Mouse (Mus musculus) embryonic facial prominence, embryonic 13.5 days (tissue): ENCODE measurements around the gene Efhd2. TPM values are rescaled to one million over a fixed set of nuclear protein-coding genes. Genes with fewer than 3 reads are reported as not detected.

Source experiments
- ATAC-seq: fragments of 200-750 bp; cut with Nextera tagmentation; 2 replicates; pipeline ENCODE4 v1.8.0; 2017; ENCODE audit warnings: low read depth; ENCODE audit not compliant: insufficient number of reproducible peaks, insufficient read depth, low FRiP score, low TSS enrichment
- H3K27ac ChIP-seq: fragments of 300-500 bp; sonication (generic); 2 replicates; pipeline ENCODE4 v1.5.1; 2015; ENCODE audit warnings: moderate library complexity, mild to moderate bottlenecking, inconsistent platforms
- H3K27me3 ChIP-seq: fragments of 300-500 bp; sonication (generic); 2 replicates; pipeline ENCODE4 v1.6.1; 2015; ENCODE audit warnings: mild to moderate bottlenecking, inconsistent platforms
- H3K36me3 ChIP-seq: fragments of 300-500 bp; sonication (generic); 2 replicates; pipeline ENCODE4 v1.6.1; 2015; ENCODE audit warnings: mild to moderate bottlenecking, inconsistent platforms
- H3K4me1 ChIP-seq: fragments of 300-500 bp; sonication (generic); 2 replicates; pipeline ENCODE4 v1.6.1; 2015; ENCODE audit warnings: inconsistent platforms
- H3K4me2 ChIP-seq: fragments of 300-500 bp; sonication (generic); 2 replicates; pipeline ENCODE4 v1.6.1; 2015; ENCODE audit warnings: moderate library complexity, mild to moderate bottlenecking, inconsistent platforms
- H3K4me3 ChIP-seq: fragments of 300-500 bp; sonication (generic); 2 replicates; pipeline ENCODE4 v1.5.1; 2015; ENCODE audit warnings: mild to moderate bottlenecking, inconsistent platforms
- H3K9ac ChIP-seq: fragments of 300-500 bp; sonication (generic); 2 replicates; pipeline ENCODE4 v1.6.1; 2015; ENCODE audit warnings: mild to moderate bottlenecking, inconsistent platforms
- H3K9me3 ChIP-seq: fragments of 300-500 bp; sonication (generic); 2 replicates; pipeline ENCODE4 v1.6.1; 2016; ENCODE audit warnings: inconsistent platforms
- WGBS: fragments of 180-500 bp; shearing (Covaris S2); methylation state at CpG from one replicate; pipeline ENCODE4 v1.1.7; 2015; ENCODE audit warnings: mixed read lengths; 5-methylcytosine and 5-hydroxymethylcytosine counted together
- polyA plus RNA-seq: library from polyadenylated mRNA; unstranded; fragments of >200 nt; fragmentation: Nextera tagmentation; extraction: Ambion mirVana; gene quantifications from 2 replicates; pipeline ENCODE4 v1.2.1, GENCODE M21; 2015

The Efhd2 gene
- polyA plus RNA-seq: 51.2 and 52.0 TPM in 2 replicates

DNA sequence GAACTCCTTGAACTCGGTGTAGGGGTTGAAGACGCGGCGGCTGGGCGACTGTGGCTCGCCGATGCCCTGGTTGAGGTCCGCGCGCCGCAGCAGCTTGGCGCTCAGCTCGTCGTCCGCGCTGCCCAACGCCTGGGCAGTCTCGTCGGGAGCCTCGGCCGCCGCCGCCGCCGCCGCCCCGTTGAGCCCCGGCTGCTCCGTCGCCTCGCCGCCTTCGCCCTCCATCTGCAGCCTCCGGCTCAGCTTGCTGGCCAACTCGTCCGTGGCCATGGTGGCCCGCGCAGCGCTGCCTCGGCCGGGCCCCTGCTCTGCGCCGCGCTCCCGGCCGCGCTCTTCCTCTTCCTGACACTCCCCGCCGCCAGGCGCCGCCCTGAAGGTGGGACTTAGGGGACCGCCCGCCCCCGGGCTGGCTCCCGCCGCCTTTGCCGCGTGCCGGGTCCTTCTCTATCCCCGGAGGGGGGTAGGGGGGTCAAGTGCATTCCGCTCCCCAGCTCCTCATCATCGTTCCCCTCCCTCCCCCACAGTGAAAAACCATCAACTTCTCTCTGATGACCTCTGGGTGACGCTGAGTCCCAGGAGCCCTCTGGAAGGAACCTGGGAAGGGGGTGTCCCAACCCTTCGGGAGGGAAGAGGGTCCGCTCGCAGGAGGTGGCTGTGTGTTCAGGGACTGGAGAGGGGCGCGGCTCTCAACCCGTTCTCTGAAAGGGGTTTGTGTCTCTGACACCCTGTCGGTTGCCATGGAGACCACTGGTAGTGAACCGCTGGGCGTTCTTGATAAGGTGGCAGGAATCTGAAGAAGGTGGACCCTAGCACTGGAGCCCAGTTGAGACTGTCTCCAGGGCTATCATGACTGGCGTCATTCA, at the start of gene Efhd2:
TSS of gene Efhd2 (minus strand) at position 320 of the 860 bp plus-strand sequence.
- WGBS: under 1% methylated on average over 72 of the region's 73 CpGs
- H3K27ac ChIP-seq: no peak within 1 kb of the TSS
- H3K27me3 ChIP-seq: peaks cover 14% of the 10 kb centered on the region
- peak; percentile 81 for ATAC-seq
- H3K9ac ChIP-seq: peak within 1 kb of the TSS; percentile 84
- H3K4me1 ChIP-seq: peaks cover 28% of the 10 kb centered on the region
- H3K4me2 ChIP-seq: peak within 1 kb of the TSS; percentile 97
- no peaks in the 10 kb centered on the region for H3K9me3 ChIP-seq
- 0 out of 2 replicates have a peak, but pooled peaks cover 5% of the 10 kb centered on the region for H3K36me3 ChIP-seq
- H3K4me3 ChIP-seq: peak within 1 kb of the TSS; percentile 76

DNA sequence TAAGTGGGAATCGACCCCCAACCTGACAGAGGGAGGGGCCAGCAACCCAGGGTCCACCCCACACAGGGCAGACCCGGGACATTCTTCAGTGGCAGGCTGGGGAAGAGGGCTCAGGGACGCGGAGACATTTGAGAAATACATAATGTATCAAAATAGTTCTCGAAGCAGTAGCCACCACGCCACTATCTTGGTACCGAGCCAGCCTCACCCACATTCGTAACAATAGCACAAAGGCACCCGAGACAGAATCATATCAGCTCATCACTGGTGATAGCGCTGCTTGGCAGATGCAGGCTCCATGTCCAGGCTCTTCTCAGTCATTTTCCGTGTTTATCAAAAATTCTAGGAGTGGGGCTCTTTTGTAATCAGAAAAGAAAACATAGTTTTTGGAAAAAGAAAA, 49.2 kb upstream of the Efhd2 start:
- Histone ChIP-seq H3K9me3 (no peaks in the 10 kb centered on the region), H3K4me1 (no peaks in the 10 kb centered on the region), H3K36me3 (no peaks in the 10 kb centered on the region), H3K4me3 (no peak overlapping the region), H3K9ac (no peak overlapping the region), H3K4me2 (no peak overlapping the region), H3K27me3 (no peaks in the 10 kb centered on the region), H3K27ac (no peak overlapping the region)
- ATAC-seq: no peak
- WGBS: 83% methylated on average over 11 of the region's 11 CpGs

DNA sequence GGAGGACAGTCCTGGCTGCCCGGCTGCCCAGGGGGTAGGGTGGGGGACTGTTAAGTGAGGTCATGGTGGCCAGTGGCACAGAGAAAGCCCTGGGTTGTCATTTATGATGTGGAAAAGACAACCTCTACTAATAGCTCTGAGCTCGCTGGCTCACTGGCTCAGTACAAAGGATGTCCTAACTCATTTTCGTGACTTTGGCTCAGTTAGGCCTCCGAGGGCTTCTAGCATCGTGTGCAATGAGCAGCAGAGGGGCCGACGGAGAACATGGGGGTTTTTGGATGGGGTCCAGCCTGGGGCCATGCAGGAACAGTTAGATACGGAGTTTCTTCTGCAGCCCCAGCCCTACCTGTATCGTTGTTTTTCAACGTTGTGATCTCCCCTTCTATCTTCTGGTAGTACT, 45.7 kb upstream of the Efhd2 start:
- ATAC-seq: no peak
- 86% methylated on average over 10 of the region's 10 CpGs for WGBS

DNA sequence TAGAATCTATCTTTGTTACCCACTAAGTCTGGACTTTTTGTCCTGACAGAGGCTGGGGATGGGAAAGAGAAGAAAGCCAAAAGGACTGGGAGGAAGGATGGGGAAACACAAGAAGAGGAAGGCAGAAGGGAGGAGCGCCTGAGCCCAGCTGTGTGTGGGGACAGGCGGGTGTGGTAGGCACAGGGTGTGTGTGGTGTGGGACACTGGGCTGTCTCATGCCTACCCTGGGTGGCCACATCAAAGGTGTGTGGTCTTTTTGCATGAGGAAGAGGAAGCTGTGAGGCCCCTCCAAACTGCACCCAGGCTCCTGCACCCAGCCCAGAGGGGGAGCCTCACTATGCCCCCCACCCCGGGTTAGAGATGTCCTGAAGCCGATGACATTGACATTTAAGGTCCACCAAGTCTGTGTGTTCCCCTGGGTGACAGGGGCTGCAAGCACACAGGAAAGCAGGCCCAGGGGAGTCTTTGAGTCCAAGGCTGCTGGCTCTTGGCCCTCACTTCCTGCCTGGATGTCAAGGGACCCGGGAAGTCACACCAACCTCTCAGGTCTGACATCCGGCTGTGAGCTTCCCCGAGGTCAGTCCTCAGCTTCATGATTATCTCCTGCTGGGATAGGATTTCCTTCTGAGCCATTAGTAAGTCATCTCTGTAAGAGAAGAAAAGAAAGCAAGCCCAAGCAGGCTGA, 43.2 kb upstream of the Efhd2 start:
- no peak overlapping the region for H3K4me2 ChIP-seq
- no peaks in the 10 kb centered on the region for H3K36me3 ChIP-seq
- peaks cover 6% of the 10 kb centered on the region; the same call in 1 of the 2 replicates for H3K27me3 ChIP-seq
- 55% methylated on average over 7 of the region's 7 CpGs for WGBS
- H3K4me1 ChIP-seq: 0 out of 2 replicates have a peak, but pooled peaks cover 6% of the 10 kb centered on the region
- no peak overlapping the region for H3K27ac ChIP-seq
- no peak for ATAC-seq
- H3K9ac ChIP-seq: no peak overlapping the region
- H3K4me3 ChIP-seq: no peak overlapping the region
- no peaks in the 10 kb centered on the region for H3K9me3 ChIP-seq

More for the DNA sequence above, 45.7 kb upstream of the Efhd2 start:
- Histone ChIP-seq H3K36me3 (no peaks in the 10 kb centered on the region), H3K9me3 (no peaks in the 10 kb centered on the region), H3K4me3 (no peak overlapping the region), H3K4me1 (0 out of 2 replicates have a peak, but pooled peaks cover 6% of the 10 kb centered on the region), H3K27ac (no peak overlapping the region), H3K9ac (no peak overlapping the region), H3K4me2 (no peak overlapping the region), H3K27me3 (peaks cover 6% of the 10 kb centered on the region; the same call in 1 of the 2 replicates)

DNA sequence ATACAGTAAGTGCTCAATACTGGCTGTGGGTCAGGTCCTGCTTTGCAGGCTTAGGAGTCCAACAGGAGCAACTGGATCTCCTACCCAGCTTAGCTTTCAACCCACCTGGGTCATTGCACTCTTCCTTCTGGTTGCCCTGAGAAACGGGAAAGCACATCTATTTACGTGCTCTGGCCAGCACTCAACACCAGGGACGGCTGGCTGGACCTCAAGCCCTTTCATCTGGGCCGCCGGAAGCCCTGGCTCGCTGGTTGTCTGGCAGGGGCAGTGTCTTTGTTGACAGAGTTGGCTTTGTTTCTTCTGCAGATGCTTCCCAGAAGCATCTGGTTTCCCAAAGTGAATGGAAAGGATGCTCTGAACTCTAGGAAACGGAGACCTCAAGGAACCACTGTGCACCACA, 39.3 kb upstream of the Efhd2 start:
- Histone ChIP-seq H3K4me2 (no peak overlapping the region), H3K27ac (no peak overlapping the region), H3K9ac (no peak overlapping the region), H3K4me1 (0 out of 2 replicates have a peak, but pooled peaks cover 6% of the 10 kb centered on the region), H3K9me3 (no peaks in the 10 kb centered on the region), H3K27me3 (peaks cover 6% of the 10 kb centered on the region; the same call in 1 of the 2 replicates), H3K4me3 (no peak overlapping the region), H3K36me3 (no peaks in the 10 kb centered on the region)
- ATAC-seq: no peak
- WGBS: 40% methylated on average over 7 of the region's 7 CpGs

DNA sequence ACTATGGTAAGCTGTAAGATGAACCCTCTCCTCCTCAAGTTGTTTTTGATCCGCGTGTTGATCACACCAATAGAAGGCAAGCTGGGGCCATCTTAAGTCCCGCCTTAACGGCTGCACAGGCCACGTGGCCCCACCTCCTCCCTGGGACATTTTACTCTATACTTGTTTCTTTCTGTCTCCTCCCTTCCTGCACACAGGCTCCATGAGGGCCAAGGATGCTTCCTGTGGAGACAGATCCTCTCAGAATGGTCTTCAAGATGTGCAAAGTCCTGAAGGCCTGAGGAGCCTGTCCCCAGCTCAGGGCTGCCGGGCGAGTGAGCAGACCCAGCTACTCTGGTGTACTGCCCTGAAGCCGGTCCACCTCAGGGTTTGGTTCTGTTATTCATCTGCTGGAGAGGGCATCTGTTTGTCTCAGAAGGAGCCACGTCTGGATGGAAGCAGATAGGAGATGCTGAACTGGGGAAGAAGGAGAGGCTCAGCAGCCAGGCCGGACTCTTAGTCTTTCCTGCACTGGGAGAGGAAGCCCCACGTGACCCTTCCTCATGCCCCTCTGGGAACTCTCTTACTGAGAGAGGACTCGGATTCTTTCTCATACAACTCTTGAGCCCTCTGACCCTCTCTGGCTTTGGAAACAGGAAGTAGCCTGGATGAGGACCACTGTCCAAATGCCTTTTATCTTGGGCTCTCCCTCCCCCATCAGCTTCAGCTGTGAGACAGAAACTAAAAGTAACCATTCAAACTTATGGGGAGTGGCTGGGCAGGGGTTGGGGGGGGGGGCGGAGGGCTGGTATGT, 38.7 kb upstream of the Efhd2 start:
- Histone ChIP-seq H3K27ac (no peak overlapping the region), H3K9me3 (no peaks in the 10 kb centered on the region), H3K9ac (no peak overlapping the region), H3K4me1 (0 out of 2 replicates have a peak, but pooled peaks cover 6% of the 10 kb centered on the region), H3K27me3 (peaks cover 6% of the 10 kb centered on the region; the same call in 1 of the 2 replicates), H3K4me3 (no peak overlapping the region), H3K4me2 (no peak overlapping the region), H3K36me3 (no peaks in the 10 kb centered on the region)
- ATAC-seq: no peak
- WGBS: 64% methylated on average over 13 of the region's 13 CpGs

DNA sequence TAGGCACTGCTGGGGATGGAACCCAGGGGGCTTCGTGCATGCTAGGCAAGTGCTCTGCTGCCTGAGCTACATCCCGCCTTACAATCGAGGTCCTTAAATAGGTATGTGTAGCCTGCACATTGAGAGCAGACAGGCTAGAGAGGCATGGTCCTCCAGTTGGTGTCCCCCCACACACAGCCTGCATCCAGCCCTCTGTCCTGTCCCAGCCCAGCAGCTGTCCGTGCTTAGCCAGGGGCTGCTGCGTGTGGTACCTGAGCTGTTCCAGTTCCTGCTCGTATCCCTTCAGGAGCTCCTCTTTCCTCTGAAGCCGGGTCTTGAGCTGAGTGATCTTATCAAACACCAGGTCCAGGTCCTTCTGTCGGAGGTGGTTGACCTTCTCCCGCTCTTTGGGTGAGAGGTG, 30.0 kb upstream of the Efhd2 start:
- WGBS: 74% methylated on average over 9 of the region's 9 CpGs
- no peaks in the 10 kb centered on the region for H3K9me3 ChIP-seq
- ATAC-seq: no peak
- H3K4me2 ChIP-seq: no peak overlapping the region
- H3K27ac ChIP-seq: no peak overlapping the region
- H3K36me3 ChIP-seq: no peaks in the 10 kb centered on the region
- H3K27me3 ChIP-seq: no peaks in the 10 kb centered on the region
- no peak overlapping the region for H3K4me3 ChIP-seq
- H3K9ac ChIP-seq: no peak overlapping the region
- H3K4me1 ChIP-seq: peaks cover 19% of the 10 kb centered on the region

DNA sequence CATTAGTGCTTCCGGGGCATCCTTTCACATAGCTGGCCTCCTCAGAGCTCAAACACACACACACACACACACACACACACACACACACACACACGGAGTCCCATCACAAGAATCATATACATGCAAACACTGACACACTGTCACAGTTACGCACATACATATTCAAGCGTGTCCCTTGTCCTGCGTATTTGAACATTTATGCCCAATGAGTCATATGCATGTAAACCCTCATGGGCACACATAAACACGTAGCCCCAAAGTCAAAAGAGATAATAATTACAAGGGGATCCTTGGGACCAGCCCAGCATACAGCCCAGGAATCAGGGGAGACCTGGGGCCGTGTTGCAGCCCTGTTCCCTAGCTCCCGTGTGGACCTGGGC, 27.7 kb upstream of the Efhd2 start:
- H3K4me1 ChIP-seq: peaks cover 22% of the 10 kb centered on the region
- no peak for ATAC-seq
- no peak overlapping the region for H3K27ac ChIP-seq
- H3K27me3 ChIP-seq: no peaks in the 10 kb centered on the region
- H3K36me3 ChIP-seq: no peaks in the 10 kb centered on the region
- H3K9me3 ChIP-seq: no peaks in the 10 kb centered on the region
- no peak overlapping the region for H3K4me2 ChIP-seq
- no peak overlapping the region for H3K9ac ChIP-seq
- 83% methylated on average over 8 of the region's 8 CpGs for WGBS
- H3K4me3 ChIP-seq: no peak overlapping the region

DNA sequence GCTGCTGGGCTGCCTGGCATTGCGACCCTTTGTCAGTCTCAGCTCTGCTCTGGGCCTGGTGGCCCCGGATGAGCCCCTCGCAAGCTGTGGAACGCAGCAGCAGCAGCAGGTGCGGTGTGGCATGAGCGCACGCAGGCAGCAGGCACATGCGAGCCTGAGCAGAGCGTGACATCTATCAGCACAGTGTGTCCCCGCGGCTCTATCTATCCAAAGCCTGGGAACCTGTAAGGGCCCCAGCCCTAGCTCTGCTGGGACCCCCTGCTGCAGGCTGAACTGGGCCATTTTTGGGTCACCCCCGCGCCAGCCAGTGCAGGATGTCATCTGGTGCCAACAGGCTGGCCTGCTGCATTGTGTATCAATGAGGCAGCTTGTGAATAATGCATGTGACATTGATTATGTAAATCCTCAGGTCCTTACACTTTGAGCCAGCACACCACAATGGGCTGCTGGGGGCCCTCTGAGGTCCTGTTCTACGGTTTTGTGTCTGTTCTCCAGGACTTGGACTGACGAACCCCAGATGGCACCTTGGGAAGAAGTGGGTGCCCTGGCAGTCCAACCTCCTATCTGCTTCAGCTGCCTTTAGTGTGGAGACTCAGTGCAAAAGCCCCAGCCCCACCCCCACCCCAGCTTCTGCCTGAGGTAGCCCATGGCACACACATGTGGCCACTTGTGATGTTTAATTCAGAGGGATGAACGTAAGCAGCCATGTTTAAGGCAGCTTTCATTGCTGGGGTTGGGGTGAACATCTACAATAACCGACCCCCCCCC, 27.2 kb upstream of the Efhd2 start:
- WGBS: 46% methylated on average over 16 of the region's 17 CpGs
- Histone ChIP-seq H3K4me2 (no peak overlapping the region), H3K27ac (no peak overlapping the region), H3K4me1 (peaks cover 22% of the 10 kb centered on the region), H3K4me3 (no peak overlapping the region), H3K9ac (no peak overlapping the region), H3K36me3 (no peaks in the 10 kb centered on the region), H3K27me3 (no peaks in the 10 kb centered on the region), H3K9me3 (no peaks in the 10 kb centered on the region)
- ATAC-seq: no peak

DNA sequence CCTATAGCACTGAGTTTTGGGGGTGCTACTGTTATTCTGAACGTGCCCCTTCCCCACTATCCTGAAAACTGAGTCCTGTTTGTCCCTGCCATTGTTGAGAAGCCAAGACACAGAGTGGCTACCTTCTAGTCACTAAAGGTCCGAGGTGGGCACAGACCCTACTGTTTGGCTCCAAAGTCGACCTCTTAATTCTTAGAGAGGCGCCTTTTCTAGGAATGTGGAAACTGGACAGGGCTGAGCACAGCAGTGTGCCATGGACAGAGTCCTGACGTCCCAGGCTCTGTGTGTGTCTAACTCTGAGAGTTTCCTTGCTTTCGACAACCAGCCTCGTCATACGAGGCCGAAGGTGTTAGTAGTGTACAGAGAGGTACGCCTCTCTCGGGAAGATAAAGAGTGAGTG, 25.7 kb upstream of the Efhd2 start:
- Histone ChIP-seq H3K4me1 (peaks cover 22% of the 10 kb centered on the region), H3K36me3 (no peaks in the 10 kb centered on the region), H3K4me2 (no peak overlapping the region), H3K9ac (no peak overlapping the region), H3K9me3 (no peaks in the 10 kb centered on the region), H3K4me3 (no peak overlapping the region), H3K27me3 (no peaks in the 10 kb centered on the region), H3K27ac (no peak overlapping the region)
- ATAC-seq: no peak
- 65% methylated on average over 11 of the region's 11 CpGs for WGBS

DNA sequence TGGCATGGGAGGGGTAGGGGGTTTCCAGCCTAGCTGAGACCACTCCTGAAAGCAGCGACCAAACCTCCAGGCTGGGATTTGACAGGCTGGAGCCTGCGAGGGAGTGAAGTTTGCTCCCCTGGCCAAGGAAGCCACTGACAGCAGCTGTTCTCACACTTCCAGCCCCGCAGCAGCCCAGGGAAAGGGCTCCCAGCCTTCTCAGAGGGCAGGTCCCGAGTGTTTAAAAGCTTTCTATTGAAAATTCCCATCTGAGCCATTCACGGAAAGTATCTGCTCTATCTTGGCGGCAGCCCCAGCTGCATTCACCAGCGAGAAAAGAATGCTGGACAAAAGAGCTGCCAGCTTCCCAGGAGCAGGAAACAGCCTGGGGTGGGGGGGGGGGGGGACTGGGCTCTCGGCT, 25.2 kb upstream of the Efhd2 start:
- WGBS: 6% methylated on average over 8 of the region's 8 CpGs
- H3K4me2 ChIP-seq: no peak overlapping the region
- H3K4me3 ChIP-seq: no peak overlapping the region
- H3K27me3 ChIP-seq: no peaks in the 10 kb centered on the region
- no peak overlapping the region for H3K9ac ChIP-seq
- H3K36me3 ChIP-seq: no peaks in the 10 kb centered on the region
- ATAC-seq: no peak
- H3K4me1 ChIP-seq: peaks cover 22% of the 10 kb centered on the region
- H3K9me3 ChIP-seq: no peaks in the 10 kb centered on the region
- H3K27ac ChIP-seq: peak overlapping the region; percentile 62
